Mouse (Mus musculus): ENCODE measurements around the gene Efhd1. TPM values are rescaled to one million over a fixed set of nuclear protein-coding genes. Genes with fewer than 3 reads are reported as not detected.

The Efhd1 gene
- 0.28 and 0.54 TPM in 2 replicates for polyA plus RNA-seq (2015; fragmentation: Nextera tagmentation; extraction: Ambion mirVana)

DNA sequence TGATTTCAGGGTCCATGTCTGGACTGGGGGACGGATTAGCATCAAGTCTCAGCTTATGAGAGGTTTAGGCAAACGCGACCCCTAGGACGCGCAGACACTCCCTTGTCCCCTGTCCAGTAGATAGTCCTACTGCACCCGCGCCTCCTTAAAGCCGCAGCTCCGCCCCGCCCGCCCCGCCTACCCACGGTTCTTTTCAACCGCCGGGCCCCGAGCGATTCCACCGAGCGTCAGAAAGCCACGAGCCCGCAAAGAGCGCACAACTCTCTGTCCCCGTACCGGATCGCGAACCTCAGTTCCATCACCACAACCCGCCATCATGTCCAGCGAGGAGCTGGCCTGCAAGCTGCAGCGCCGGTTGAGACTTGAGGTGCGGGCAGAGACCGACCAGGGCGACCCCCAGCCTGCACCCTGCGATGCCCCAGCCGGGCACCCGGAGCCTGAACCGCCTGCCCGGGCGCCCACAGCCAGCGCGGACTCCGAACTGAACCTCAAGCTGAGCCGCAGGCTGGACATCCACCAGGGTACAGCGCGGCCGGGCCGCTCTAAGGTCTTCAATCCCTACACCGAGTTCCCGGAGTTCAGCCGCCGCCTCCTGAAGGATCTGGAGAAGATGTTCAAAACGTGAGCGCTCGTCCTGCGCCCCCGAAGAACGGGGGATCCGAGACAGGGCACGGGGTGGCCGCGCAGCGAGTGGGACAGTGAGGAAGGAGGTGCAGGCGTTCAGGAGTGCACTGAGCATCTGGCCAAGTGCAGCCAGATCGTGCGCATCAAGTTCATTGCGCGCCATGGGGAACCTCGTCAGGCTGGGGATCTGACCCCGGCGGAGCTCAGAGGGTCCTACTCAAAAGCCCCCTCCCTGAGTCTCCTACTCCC is at the start of gene Efhd1:
Efhd1 (plus strand) TSS at position 230 of the 873 bp plus-strand sequence.

GRCm38 (mm10) chr1:87326742-87327163 is 62.6 kb downstream of the Efhd1 start, which contains the start of gene Gigyf2:
Gene Gigyf2 (plus strand): TSS chr1:87326998.

Other genes with a start within 250 kb of the Efhd1 start
- gene Alppl2, start 174.4 kb upstream of the Efhd1 start, polyA plus RNA-seq (2015; fragmentation: Nextera tagmentation; extraction: Ambion mirVana): 0.07 and 0.68 TPM in 2 replicates
- gene Alpi, start 162.8 kb upstream of the Efhd1 start, polyA plus RNA-seq (2015; fragmentation: Nextera tagmentation; extraction: Ambion mirVana): not detected in 2 replicates
- gene Akp3, start 139.4 kb upstream of the Efhd1 start, polyA plus RNA-seq (2015; fragmentation: Nextera tagmentation; extraction: Ambion mirVana): not detected in 2 replicates
- gene Ecel1, start 107.8 kb upstream of the Efhd1 start, polyA plus RNA-seq (2015; fragmentation: Nextera tagmentation; extraction: Ambion mirVana): 1.1 and 1.6 TPM in 2 replicates
- 0.16 TPM in 1 of 2 replicates, not detected in the other for gene Prss56, start 81.0 kb upstream of the Efhd1 start, polyA plus RNA-seq (2015; fragmentation: Nextera tagmentation; extraction: Ambion mirVana)
- gene Chrnd, start 73.8 kb upstream of the Efhd1 start, polyA plus RNA-seq (2015; fragmentation: Nextera tagmentation; extraction: Ambion mirVana): not detected in 2 replicates
- not detected in 2 replicates for gene Chrng, start 59.7 kb upstream of the Efhd1 start, polyA plus RNA-seq (2015; fragmentation: Nextera tagmentation; extraction: Ambion mirVana)
- 134 and 140 TPM in 2 replicates for gene Eif4e2, start 50.4 kb upstream of the Efhd1 start, polyA plus RNA-seq (2015; fragmentation: Nextera tagmentation; extraction: Ambion mirVana)
- 22.1 and 22.4 TPM in 2 replicates for gene Gigyf2, start 62.6 kb downstream of the Efhd1 start, polyA plus RNA-seq (2015; fragmentation: Nextera tagmentation; extraction: Ambion mirVana)
- gene Kcnj13, start 130.4 kb downstream of the Efhd1 start, polyA plus RNA-seq (2015; fragmentation: Nextera tagmentation; extraction: Ambion mirVana): 0.15 and 0.17 TPM in 2 replicates
- gene Snorc, start 205.9 kb downstream of the Efhd1 start, polyA plus RNA-seq (2015; fragmentation: Nextera tagmentation; extraction: Ambion mirVana): not detected in 2 replicates
- 0.13 and 0.19 TPM in 2 replicates for gene Neu2, start 245.5 kb downstream of the Efhd1 start, polyA plus RNA-seq (2015; fragmentation: Nextera tagmentation; extraction: Ambion mirVana)